Mouse (Mus musculus): ENCODE data around the gene Nphs2. TPM values are rescaled to one million over a fixed set of nuclear protein-coding genes. Genes with fewer than 3 reads are reported as not detected.

Gene Nphs2
- polyA plus RNA-seq, 1 experiment from 2014 or later, result 0.08 TPM

GRCm38 (mm10) chr1:156344433-156344832 lies 33.9 kb downstream of the Nphs2 start:
- DNase-seq (ENCODE audit: low spot score) (no peak), ATAC-seq (ENCODE audit: low FRiP score) (no peak)
- Histone ChIP-seq H3K27ac (no peak overlapping the region), H3K36me3 (replicated peaks; ENCODE audit: control insufficient read depth, insufficient read depth) (no peaks in the 10 kb centered on the region), H3K9me3 (ENCODE audit: control insufficient read depth, low read length) (no peaks in the 10 kb centered on the region), H3K4me3 (replicated peaks; ENCODE audit: low read length) (no peak overlapping the region), H3K4me2 (replicated peaks) (no peak overlapping the region), H3K4me1 (replicated peaks; ENCODE audit: control insufficient read depth, insufficient read depth, low read length) (no peaks in the 10 kb centered on the region), H3K27me3 (ENCODE audit: control insufficient read depth, insufficient read depth, low read length) (no peaks in the 10 kb centered on the region), H3K9ac (no peak overlapping the region)
- 75% methylated on average over 4 of the region's 4 CpGs for WGBS

- no peak overlapping the region for H3K27ac ChIP-seq
- DNase-seq (ENCODE audit: low spot score) (no peak), ATAC-seq (ENCODE audit: low FRiP score) (no peak)
- H3K27me3 ChIP-seq (ENCODE audit: control insufficient read depth, insufficient read depth, low read length), result no peaks in the 10 kb centered on the region
- 92% methylated on average over 4 of the region's 4 CpGs for WGBS
- no peak overlapping the region for H3K4me2 ChIP-seq (replicated peaks)
- H3K36me3 ChIP-seq (replicated peaks; ENCODE audit: control insufficient read depth, insufficient read depth), result no peaks in the 10 kb centered on the region
- H3K4me1 ChIP-seq (replicated peaks; ENCODE audit: control insufficient read depth, insufficient read depth, low read length), result no peaks in the 10 kb centered on the region
- H3K4me3 ChIP-seq (replicated peaks; ENCODE audit: low read length), result no peak overlapping the region
- H3K9me3 ChIP-seq (ENCODE audit: control insufficient read depth, low read length), result no peaks in the 10 kb centered on the region
- H3K9ac ChIP-seq, result no peak overlapping the region
Observed at GRCm38 (mm10) chr1:156345633-156346032, 35.1 kb downstream of the Nphs2 start.

GRCm38 (mm10) chr1:156349031-156349430 lies 38.5 kb downstream of the Nphs2 start:
- 87% methylated on average over 4 of the region's 4 CpGs for WGBS
- no peak overlapping the region for H3K4me2 ChIP-seq (replicated peaks)
- H3K27ac ChIP-seq, result no peak overlapping the region
- no peak for DNase-seq (ENCODE audit: low spot score)
- no peaks in the 10 kb centered on the region for H3K27me3 ChIP-seq (ENCODE audit: control insufficient read depth, insufficient read depth, low read length)
- no peak overlapping the region for H3K9ac ChIP-seq
- H3K9me3 ChIP-seq (ENCODE audit: control insufficient read depth, low read length), result no peaks in the 10 kb centered on the region
- ATAC-seq (ENCODE audit: low FRiP score), result no peak
- no peak overlapping the region for H3K4me3 ChIP-seq (replicated peaks; ENCODE audit: low read length)
- H3K36me3 ChIP-seq (replicated peaks; ENCODE audit: control insufficient read depth, insufficient read depth), result no peaks in the 10 kb centered on the region
- no peaks in the 10 kb centered on the region for H3K4me1 ChIP-seq (replicated peaks; ENCODE audit: control insufficient read depth, insufficient read depth, low read length)

GRCm38 (mm10) chr1:156350441-156350840 lies 39.9 kb downstream of the Nphs2 start:
- Histone ChIP-seq H3K4me1 (replicated peaks; ENCODE audit: control insufficient read depth, insufficient read depth, low read length) (no peaks in the 10 kb centered on the region), H3K36me3 (replicated peaks; ENCODE audit: control insufficient read depth, insufficient read depth) (no peaks in the 10 kb centered on the region), H3K9me3 (ENCODE audit: control insufficient read depth, low read length) (no peaks in the 10 kb centered on the region), H3K4me2 (replicated peaks) (no peak overlapping the region), H3K27ac (no peak overlapping the region), H3K4me3 (replicated peaks; ENCODE audit: low read length) (no peak overlapping the region), H3K27me3 (ENCODE audit: control insufficient read depth, insufficient read depth, low read length) (no peaks in the 10 kb centered on the region), H3K9ac (no peak overlapping the region)
- 85% methylated on average over 4 of the region's 4 CpGs for WGBS
- no peak for DNase-seq (ENCODE audit: low spot score)
- no peak for ATAC-seq (ENCODE audit: low FRiP score)

DNA sequence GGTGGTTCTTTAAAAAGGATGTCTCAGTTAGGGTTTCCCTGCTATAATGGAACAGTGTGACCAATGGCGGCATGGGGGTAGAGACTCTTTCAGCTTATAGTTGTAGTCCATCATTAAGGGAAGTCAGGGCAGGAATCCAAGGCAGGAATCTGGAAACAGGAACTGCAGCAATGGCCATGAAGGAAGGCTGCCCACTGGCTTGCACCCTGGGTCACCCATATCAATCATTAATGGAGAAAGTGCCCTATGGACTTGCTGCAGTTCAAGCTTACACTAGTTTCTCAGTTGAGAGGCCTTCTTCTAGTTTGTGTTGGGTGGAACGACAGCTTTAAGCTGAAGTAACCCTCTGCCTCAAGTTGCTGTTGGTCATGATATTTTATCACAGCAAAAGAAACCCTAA lies 41.9 kb downstream of the Nphs2 start:
- no peak overlapping the region for H3K4me3 ChIP-seq (replicated peaks; ENCODE audit: low read length)
- H3K27me3 ChIP-seq (ENCODE audit: control insufficient read depth, insufficient read depth, low read length), result no peaks in the 10 kb centered on the region
- no peaks in the 10 kb centered on the region for H3K9me3 ChIP-seq (ENCODE audit: control insufficient read depth, low read length)
- no peaks in the 10 kb centered on the region for H3K36me3 ChIP-seq (replicated peaks; ENCODE audit: control insufficient read depth, insufficient read depth)
- no peak for DNase-seq (ENCODE audit: low spot score)
- 92% methylated on average over 2 of the region's 2 CpGs for WGBS
- H3K4me2 ChIP-seq (replicated peaks), result no peak overlapping the region
- H3K27ac ChIP-seq, result no peak overlapping the region
- H3K9ac ChIP-seq, result no peak overlapping the region
- no peak for ATAC-seq (ENCODE audit: low FRiP score)
- H3K4me1 ChIP-seq (replicated peaks; ENCODE audit: control insufficient read depth, insufficient read depth, low read length), result no peaks in the 10 kb centered on the region

GRCm38 (mm10) chr1:156365740-156366139 lies 55.2 kb downstream of the Nphs2 start, which contains the start of gene Gm2000:
Gene Gm2000 (plus strand): TSS chr1:156366040.
- Histone ChIP-seq H3K4me3 (replicated peaks; ENCODE audit: low read length) (no peak within 1 kb of the TSS), H3K4me2 (replicated peaks) (no peak within 1 kb of the TSS), H3K27me3 (ENCODE audit: control insufficient read depth, insufficient read depth, low read length) (no peaks in the 10 kb centered on the region), H3K27ac (no peak within 1 kb of the TSS), H3K9ac (no peak within 1 kb of the TSS), H3K4me1 (replicated peaks; ENCODE audit: control insufficient read depth, insufficient read depth, low read length) (no peaks in the 10 kb centered on the region), H3K36me3 (replicated peaks; ENCODE audit: control insufficient read depth, insufficient read depth) (no peaks in the 10 kb centered on the region), H3K9me3 (ENCODE audit: control insufficient read depth, low read length) (0 out of 2 replicates have a peak, but pooled peaks cover 5% of the 10 kb centered on the region)
- ATAC-seq (ENCODE audit: low FRiP score) (no peak), DNase-seq (ENCODE audit: low spot score) (no peak)
- 93% methylated on average over 8 of the region's 8 CpGs for WGBS

Other genes starting within 250 kb of the Nphs2 start
- 3.4 and 4.8 TPM in 2 replicates for gene Fam163a, start 105.7 kb upstream of the Nphs2 start, polyA plus RNA-seq (2014; fragmentation: Nextera tagmentation; extraction: Ambion mirVana)
- 0.92 and 1.8 TPM in 2 replicates for gene Tdrd5, start 7.1 kb upstream of the Nphs2 start, polyA plus RNA-seq (2014; fragmentation: Nextera tagmentation; extraction: Ambion mirVana)
- 509 and 614 TPM in 2 replicates for gene Gm2000, start 55.3 kb downstream of the Nphs2 start, polyA plus RNA-seq (2014; fragmentation: Nextera tagmentation; extraction: Ambion mirVana)
- gene Axdnd1, start 110.4 kb downstream of the Nphs2 start, polyA plus RNA-seq (2014; fragmentation: Nextera tagmentation; extraction: Ambion mirVana), result 0.13 and 0.27 TPM in 2 replicates
- 10.6 and 11.7 TPM in 2 replicates for gene Soat1, start 163.6 kb downstream of the Nphs2 start, polyA plus RNA-seq (2014; fragmentation: Nextera tagmentation; extraction: Ambion mirVana)
- gene Gm10031, start 213.3 kb downstream of the Nphs2 start, polyA plus RNA-seq (2014; fragmentation: Nextera tagmentation; extraction: Ambion mirVana), result 0.69 and 0.79 TPM in 2 replicates
- 8.1 and 9.2 TPM in 2 replicates for gene Abl2, start 248.1 kb downstream of the Nphs2 start, polyA plus RNA-seq (2014; fragmentation: Nextera tagmentation; extraction: Ambion mirVana)

Data from hindbrain, embryonic 14.5 days (tissue).